Mouse (Mus musculus) hindbrain, postnatal 0 days (tissue): Measurements from ENCODE around the gene Dcaf6. TPM values are rescaled to one million over a fixed set of nuclear protein-coding genes. Genes with fewer than 3 reads are reported as not detected.

Source experiments
- ATAC-seq: fragments of 200-750 bp; cut with Nextera tagmentation; 2 replicates; pipeline ENCODE4 v1.8.0; 2017; ENCODE audit warnings: mild to moderate bottlenecking, moderate TSS enrichment, moderate library complexity
- DNase-seq: peaks from one replicate; pipeline ENCODE4 v3.0.0-alpha.2; 2015; ENCODE audit warnings: low spot score
- H3K27ac ChIP-seq: fragments of 300-500 bp; sonication (generic); 2 replicates; pipeline ENCODE4 v1.5.1; 2014; ENCODE audit warnings: mild to moderate bottlenecking
- H3K27me3 ChIP-seq: fragments of 300-500 bp; sonication (generic); 2 replicates; pipeline ENCODE4 v1.6.1; 2014; ENCODE audit warnings: low read length, mixed read lengths; ENCODE audit not compliant: insufficient read depth
- H3K36me3 ChIP-seq: fragments of 300-500 bp; sonication (generic); 2 replicates; pipeline ENCODE4 v1.6.1; 2014; ENCODE audit warnings: low read length, mixed read lengths; ENCODE audit not compliant: insufficient read depth
- H3K4me1 ChIP-seq: fragments of 300-500 bp; sonication (generic); 2 replicates; pipeline ENCODE4 v1.6.1; 2014; ENCODE audit warnings: antibody characterized with exemption, low read length, mixed read lengths; ENCODE audit not compliant: insufficient read depth
- H3K4me2 ChIP-seq: fragments of 300-500 bp; sonication (generic); 2 replicates; pipeline ENCODE4 v1.6.1; 2014; ENCODE audit warnings: low read depth, mild to moderate bottlenecking, low read length, moderate library complexity, mixed read lengths
- H3K4me3 ChIP-seq: fragments of 300-500 bp; sonication (generic); 2 replicates; pipeline ENCODE4 v1.5.1; 2014; ENCODE audit warnings: low read length
- H3K9ac ChIP-seq: fragments of 300-500 bp; sonication (generic); replicated peaks from 2 replicates; pipeline ENCODE4 v1.6.1; 2014; ENCODE audit warnings: mild to moderate bottlenecking, low read length, moderate library complexity, mixed read lengths
- H3K9me3 ChIP-seq: fragments of 300-500 bp; sonication (generic); 2 replicates; pipeline ENCODE4 v1.6.1; 2016; ENCODE audit warnings: low read length, mixed read lengths
- CTCF ChIP-seq: IDR thresholded peaks from 2 replicates; pipeline ENCODE4 v1.5.1; 2016; ENCODE audit warnings: antibody characterized with exemption, control low read depth, low read depth
- WGBS: fragments of 180-500 bp; shearing (Covaris S2); extraction: QIAGEN DNeasy Blood & Tissue Kit; methylation state at CpG from one replicate; pipeline ENCODE4 v1.1.7; 2014; 5-methylcytosine and 5-hydroxymethylcytosine counted together
- polyA plus RNA-seq: library from polyadenylated mRNA; unstranded; fragments of >200 nt; fragmentation: Nextera tagmentation; extraction: Ambion mirVana; gene quantifications from 2 replicates; pipeline ENCODE4 v1.2.1, GENCODE M21; 2015
- total RNA-seq: library from RNA; depleted of rRNA; stranded (reverse); fragments of >200 nt; gene quantifications from 2 replicates; pipeline ENCODE4 v1.2.3, GENCODE M21; 2014

Gene Dcaf6
- total and polyA plus RNA-seq, 2 experiments from 2014 or later: 19.2 to 32.9 TPM

DNA sequence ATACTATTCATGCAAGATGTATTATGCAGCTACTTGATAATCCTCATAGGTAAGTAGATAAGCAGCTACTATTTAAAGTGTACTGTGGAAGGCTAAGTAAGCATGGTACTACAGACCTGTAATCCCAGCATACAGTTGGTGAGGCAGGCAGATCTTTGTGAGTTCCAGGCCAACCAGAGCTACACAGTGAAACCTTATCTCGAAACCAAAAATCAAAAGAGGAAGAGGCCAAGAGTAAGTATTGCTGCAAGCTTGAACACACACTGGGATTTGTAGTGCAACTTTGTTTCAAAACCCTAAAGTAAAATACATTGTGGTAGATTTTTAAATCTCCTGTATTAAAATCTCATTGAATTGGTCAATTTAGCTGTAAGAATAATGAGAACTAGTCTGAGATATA is 11.2 kb upstream of the Dcaf6 start:
- H3K27ac ChIP-seq: no peak overlapping the region
- WGBS: 88% methylated on average over 1 of the region's 1 CpGs
- H3K36me3 ChIP-seq: no peaks in the 10 kb centered on the region
- TF ChIP-seq CTCF: no peak
- no peak for ATAC-seq
- H3K27me3 ChIP-seq: no peaks in the 10 kb centered on the region
- no peak overlapping the region for H3K4me3 ChIP-seq
- no peak overlapping the region for H3K4me2 ChIP-seq
- H3K4me1 ChIP-seq: no peaks in the 10 kb centered on the region
- H3K9me3 ChIP-seq: no peaks in the 10 kb centered on the region
- H3K9ac ChIP-seq: no peak overlapping the region
- no peak for DNase-seq

DNA sequence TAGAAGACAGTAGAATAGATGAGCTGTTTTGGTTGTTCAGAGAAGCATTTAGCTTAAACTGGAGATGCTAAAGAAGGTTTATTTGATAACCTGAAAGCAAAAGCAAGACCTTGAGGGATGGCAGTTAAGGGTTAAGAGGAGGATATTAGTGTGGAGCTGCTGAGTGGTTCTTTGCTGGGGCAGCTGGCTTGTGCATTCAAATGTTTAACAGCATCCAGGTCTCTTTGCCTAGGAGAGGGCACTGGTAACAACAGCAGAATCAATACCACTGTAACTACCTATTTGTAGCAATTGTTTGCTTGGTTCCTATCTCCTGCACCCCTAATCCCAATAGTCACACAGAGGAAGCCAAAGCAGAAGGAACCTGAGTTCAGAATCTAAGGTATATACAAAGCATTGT is 9.4 kb upstream of the Dcaf6 start:
- no peaks in the 10 kb centered on the region for H3K36me3 ChIP-seq
- no peak overlapping the region for H3K4me2 ChIP-seq
- no peaks in the 10 kb centered on the region for H3K27me3 ChIP-seq
- no peaks in the 10 kb centered on the region for H3K4me1 ChIP-seq
- no peak for TF ChIP-seq CTCF
- no peaks in the 10 kb centered on the region for H3K9me3 ChIP-seq
- no peak overlapping the region for H3K9ac ChIP-seq
- DNase-seq (no peak), ATAC-seq (no peak)
- no peak overlapping the region for H3K4me3 ChIP-seq
- H3K27ac ChIP-seq: no peak overlapping the region

GRCm38 (mm10) chr1:165468971-165469370 is 8.7 kb upstream of the Dcaf6 start:
- Histone ChIP-seq H3K9ac (no peak overlapping the region), H3K4me1 (no peaks in the 10 kb centered on the region), H3K9me3 (no peaks in the 10 kb centered on the region), H3K27ac (no peak overlapping the region), H3K36me3 (no peaks in the 10 kb centered on the region), H3K4me3 (no peak overlapping the region), H3K4me2 (no peak overlapping the region), H3K27me3 (no peaks in the 10 kb centered on the region)
- no peak for TF ChIP-seq CTCF
- ATAC-seq (no peak), DNase-seq (no peak)

GRCm38 (mm10) chr1:165464574-165464973 is 4.3 kb upstream of the Dcaf6 start:
- Histone ChIP-seq H3K9me3 (no peaks in the 10 kb centered on the region), H3K27ac (no peak overlapping the region), H3K27me3 (no peaks in the 10 kb centered on the region), H3K36me3 (no peaks in the 10 kb centered on the region), H3K4me3 (no peak overlapping the region), H3K4me1 (peaks cover 5% of the 10 kb centered on the region; the same call in 1 of the 2 replicates), H3K4me2 (no peak overlapping the region), H3K9ac (no peak overlapping the region)
- ATAC-seq (no peak), DNase-seq (no peak)
- TF ChIP-seq CTCF: no peak
- 94% methylated on average over 3 of the region's 3 CpGs for WGBS

DNA sequence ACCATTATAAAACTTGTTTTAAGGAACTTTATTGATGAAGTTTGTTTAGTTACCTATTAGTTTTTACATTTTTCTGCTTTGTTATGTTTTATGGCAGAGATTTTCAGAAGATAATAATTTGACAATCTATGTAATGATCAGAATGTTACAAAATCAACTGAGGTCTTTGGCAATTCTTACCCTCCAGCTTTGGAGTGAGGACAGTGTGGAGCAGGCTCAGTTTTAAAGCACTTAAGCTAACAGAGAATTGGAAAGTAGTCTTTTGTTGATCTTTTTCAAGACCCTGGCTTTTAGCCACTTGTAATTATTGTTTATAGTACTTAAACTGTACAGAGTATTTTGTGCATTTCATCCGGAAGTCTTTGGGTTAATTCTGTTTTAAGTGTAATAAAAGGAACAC is 2.6 kb upstream of the Dcaf6 start:
- Histone ChIP-seq H3K27ac (no peak overlapping the region), H3K4me3 (no peak overlapping the region), H3K9me3 (no peaks in the 10 kb centered on the region), H3K27me3 (no peaks in the 10 kb centered on the region), H3K36me3 (no peaks in the 10 kb centered on the region), H3K9ac (no peak overlapping the region), H3K4me1 (peaks cover 5% of the 10 kb centered on the region; the same call in 1 of the 2 replicates), H3K4me2 (no peak overlapping the region)
- no peak for ATAC-seq
- 80% methylated on average over 1 of the region's 1 CpGs for WGBS
- no peak for TF ChIP-seq CTCF
- no peak for DNase-seq

DNA sequence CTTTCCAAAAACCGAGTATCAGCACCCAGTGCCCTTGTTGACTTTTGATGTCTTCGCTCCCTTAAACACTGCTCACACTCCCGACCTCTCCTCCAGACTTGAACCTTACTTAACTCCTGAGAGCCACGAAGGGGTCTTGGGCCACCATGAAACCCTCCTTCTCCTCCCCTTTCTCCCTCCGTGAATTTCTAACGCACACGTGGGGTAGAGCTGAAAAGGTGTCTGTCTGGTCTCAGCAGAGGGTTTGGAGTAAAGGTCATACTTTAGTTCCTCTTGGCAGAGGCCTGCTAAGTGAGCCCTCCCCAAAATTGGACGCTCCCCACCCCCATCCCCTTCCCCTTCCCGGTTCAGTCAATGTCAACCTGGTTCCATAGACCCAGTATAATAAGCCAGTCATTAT is 1.4 kb upstream of the Dcaf6 start:
- peak overlapping the region; percentile 87 for H3K4me2 ChIP-seq
- H3K9me3 ChIP-seq: no peaks in the 10 kb centered on the region
- peak overlapping the region; percentile 74 for H3K9ac ChIP-seq
- DNase-seq (no peak), ATAC-seq (no peak)
- TF ChIP-seq CTCF: no peak
- H3K4me1 ChIP-seq: peaks cover 5% of the 10 kb centered on the region; the same call in 1 of the 2 replicates
- H3K27ac ChIP-seq: peak overlapping the region; percentile 95
- 3% methylated on average over 9 of the region's 9 CpGs for WGBS
- H3K36me3 ChIP-seq: no peaks in the 10 kb centered on the region
- H3K27me3 ChIP-seq: no peaks in the 10 kb centered on the region
- peak overlapping the region; percentile 93 for H3K4me3 ChIP-seq

DNA sequence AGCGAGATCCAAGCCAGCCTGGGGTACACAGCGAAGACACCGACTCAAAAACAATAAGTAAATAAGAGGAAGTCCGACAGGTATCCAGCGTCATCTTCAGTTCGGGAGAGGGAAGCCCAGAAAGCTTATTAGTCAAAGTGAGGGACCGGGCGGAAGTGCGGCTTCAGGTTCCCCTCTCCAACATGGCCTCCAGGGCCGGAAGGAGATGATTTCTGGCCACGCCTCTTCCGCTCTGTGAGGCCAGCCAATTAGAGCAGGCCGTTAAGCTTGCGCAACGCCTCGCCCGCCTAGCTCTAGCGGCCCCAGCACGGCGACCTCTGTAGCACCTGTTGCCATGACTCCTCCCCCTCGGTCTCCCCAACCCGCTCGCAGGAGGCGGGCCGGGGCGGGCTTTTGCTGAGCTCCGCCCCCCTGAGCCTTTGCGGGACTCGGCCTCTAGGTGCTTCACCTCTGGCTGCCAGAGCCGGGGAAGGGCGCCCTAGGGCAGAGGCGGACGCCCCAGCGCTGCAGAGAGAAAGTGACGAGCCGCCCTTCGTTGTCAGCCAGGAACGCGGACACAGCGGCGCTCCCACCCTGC is 614 bp upstream of the Dcaf6 start:
- Histone ChIP-seq H3K36me3 (no peaks in the 10 kb centered on the region), H3K9ac (peak overlapping the region; percentile 85), H3K27ac (peak overlapping the region; percentile 95), H3K4me3 (peak overlapping the region; percentile 93), H3K4me2 (peak overlapping the region; percentile 87), H3K4me1 (peaks cover 5% of the 10 kb centered on the region; the same call in 1 of the 2 replicates), H3K27me3 (no peaks in the 10 kb centered on the region), H3K9me3 (no peaks in the 10 kb centered on the region)
- ATAC-seq (peak; percentile 98), DNase-seq (peak; percentile 99)
- TF ChIP-seq CTCF: peak; percentile 58
- WGBS: under 1% methylated on average over 38 of the region's 41 CpGs
